Mouse (Mus musculus) spleen, adult 18-20 months (tissue): ENCODE measurements around the gene Coro7.

ENCODE experiments used
- DNase-seq, 2 experiments: peaks; one replicate each; pipeline ENCODE4 v3.0.0; 2022; ENCODE audit warnings: mixed read lengths in 2 of 2

Gene Coro7

DNA sequence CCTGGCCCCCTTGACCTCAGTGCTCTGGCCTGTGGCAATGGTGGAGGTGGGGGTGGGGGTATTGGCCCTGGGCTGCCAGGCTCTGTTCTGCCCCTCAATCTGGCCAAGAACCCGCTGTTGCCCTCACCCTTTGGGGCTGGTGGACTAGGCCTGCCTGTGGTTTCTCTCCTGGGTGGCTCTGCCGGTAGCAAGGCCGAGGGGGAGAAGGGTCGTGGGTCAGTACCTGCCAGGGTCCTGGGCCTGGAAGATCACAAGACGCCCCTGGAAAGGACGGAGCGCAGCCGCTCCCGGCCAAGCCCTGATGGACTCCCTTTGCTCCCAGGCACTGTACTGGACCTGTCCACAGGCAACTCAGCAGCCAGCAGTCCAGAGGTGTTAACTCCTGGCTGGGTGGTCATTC lies 65.8 kb downstream of the Coro7 start:
- DNase-seq: no peak

DNA sequence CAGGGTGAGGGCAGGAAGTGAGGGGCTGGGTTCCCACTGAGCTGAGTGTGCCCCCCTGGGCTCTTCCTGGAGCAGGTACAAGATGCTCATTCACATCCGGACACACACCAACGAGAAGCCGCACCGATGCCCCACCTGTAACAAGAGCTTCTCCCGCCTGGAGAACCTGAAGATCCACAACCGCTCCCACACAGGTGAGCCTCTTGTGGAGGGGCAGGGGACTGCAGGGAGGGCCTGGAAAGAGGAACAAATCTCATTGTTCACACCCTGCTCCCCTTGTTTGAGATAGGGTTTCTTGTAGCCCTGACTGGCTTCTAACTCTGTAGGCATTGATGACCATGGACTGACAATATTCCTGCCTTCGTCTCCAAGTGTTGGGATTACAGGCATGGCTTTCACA lies 67.9 kb downstream of the Coro7 start:
- DNase-seq: no peak

DNA sequence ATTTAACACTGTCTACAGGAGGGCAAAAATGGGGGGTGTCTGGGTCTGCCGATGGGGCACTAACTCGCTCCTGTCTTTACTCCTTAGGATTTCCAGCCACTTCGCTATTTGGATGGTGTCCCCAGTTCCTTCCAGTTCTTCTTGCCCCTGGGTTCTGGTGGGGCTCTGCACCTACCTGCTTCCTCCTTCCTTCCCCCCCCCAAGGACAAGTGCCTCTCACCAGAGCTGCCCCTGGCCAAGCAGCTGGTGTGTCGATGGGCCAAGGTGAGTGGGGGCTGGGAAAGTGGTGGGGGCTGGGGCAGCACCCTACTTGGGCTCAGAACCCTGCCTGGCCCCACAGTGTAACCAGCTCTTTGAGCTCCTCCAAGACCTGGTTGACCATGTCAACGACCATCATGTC lies 68.4 kb downstream of the Coro7 start:
- DNase-seq: no peak

DNA sequence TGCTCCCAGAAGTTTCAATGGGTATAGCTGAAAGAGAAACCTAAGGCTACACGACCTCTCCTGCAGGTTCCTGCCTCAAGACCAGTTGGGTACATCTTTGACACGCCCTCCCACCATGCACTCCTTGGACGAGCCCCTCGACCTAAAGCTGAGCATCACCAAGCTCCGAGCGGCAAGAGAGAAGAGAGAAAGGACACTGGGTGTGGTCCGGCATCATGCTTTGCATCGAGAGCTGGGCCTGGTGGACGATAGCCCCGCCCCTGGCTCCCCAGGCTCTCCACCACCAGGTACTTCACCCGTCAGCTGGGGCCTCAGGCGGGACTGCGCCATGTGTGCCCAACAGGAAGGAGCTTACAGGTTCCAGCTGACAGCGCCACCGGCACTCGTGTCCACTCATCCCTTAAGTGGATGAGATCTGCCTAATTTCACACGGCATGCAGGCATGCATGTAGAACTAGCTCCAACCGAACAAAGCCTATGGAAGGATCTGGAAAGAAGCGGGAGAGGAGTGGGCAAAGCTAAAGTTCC lies 71.0 kb downstream of the Coro7 start:
- DNase-seq: no peak

DNA sequence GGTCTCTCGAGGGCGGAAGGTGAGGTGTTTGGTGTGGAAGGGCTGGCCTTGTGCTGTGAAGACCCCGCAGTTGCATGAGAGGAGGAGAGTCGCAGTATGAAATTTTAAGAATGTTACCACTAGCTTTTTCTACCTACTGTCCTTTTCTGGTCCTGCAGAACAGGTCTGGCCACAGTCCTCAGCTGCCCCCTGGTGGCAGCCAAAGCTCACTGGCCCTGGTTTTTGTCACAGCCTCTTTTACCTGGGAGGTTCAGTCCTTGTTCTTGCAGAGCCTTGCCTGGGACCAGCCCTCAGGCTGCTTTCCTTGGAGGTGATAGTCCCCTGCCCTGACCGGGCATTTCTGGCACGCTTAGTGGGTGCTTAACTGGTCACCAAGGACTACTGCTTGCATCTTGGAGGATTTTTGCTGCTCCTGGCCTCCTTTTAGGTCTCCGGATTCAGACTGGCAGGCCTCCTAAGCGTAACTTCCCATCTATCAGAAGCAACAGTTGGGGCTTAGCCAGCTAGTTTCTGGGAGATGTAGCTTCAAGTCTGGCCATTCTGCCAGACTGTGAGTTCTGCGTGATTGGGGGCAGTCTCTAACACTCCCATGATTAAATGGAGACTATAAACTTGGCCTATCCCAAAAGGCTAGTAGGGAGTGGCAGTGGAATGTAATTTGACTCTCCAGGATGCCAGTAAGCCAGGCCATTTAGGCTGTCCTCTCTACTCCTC lies 71.6 kb downstream of the Coro7 start:
- DNase-seq: peak; percentile 68 to 80

DNA sequence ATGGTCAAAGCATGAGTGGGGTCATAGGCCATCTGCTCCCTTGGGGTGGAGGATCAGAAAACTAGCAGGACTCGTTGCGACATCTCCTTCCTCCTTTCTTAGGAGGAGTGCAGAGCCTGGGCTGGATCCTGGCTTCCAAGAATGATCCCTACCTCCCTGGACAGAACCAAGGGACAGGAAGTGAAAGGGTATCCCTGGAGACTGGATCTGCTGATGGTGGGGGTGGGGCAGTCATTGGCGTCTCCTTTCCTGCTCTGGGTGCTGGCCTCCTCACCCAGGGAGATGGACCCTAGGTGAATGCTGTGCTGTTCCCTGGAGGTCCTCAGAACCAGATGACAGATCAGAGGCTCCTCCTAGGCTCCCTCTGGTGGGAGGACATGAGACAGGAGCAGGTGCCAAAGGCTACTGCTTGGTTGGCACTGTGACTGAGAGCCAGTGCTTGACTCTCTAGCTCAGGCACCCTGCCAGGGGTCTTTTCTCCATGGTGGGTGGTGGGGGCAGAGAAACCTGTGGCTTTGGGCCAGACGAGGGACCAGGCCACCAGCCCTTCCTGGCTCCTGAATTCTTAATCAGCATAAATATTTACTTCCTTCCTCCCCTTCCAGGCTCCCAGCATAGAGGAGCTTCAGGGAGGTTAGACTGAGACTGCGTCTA lies 73.0 kb downstream of the Coro7 start:
- no peak for DNase-seq

DNA sequence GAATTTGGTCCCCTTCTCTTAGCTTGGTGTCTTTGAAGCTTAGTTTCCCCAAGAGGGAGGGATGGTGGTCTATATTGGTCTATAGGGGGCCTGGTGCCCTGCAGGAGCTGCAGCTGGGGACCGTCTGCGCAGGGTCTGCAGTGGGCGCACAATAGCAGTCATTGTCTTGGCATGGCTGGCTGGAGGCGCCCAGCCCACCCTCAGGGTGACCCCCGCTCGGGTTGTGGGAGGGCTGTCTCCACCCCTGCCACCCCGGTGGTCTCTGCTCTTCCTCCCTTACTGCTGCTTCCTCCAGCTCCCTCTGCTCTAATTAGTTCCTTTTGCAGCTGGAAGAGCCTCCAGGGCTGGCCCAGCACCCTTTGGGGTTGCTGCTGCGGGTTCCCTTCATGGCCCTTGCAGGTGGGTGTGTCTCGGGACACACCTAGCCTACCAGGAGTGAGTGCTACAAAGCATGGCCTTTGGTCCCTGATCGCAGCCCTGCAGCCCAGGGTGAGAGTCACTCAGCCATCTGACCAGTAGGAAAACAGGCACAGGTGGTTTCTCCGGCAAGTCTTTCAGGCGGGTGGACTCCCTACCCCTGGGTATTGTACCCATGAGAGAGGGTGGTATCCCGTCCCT lies 74.0 kb downstream of the Coro7 start:
- no peak for DNase-seq

DNA sequence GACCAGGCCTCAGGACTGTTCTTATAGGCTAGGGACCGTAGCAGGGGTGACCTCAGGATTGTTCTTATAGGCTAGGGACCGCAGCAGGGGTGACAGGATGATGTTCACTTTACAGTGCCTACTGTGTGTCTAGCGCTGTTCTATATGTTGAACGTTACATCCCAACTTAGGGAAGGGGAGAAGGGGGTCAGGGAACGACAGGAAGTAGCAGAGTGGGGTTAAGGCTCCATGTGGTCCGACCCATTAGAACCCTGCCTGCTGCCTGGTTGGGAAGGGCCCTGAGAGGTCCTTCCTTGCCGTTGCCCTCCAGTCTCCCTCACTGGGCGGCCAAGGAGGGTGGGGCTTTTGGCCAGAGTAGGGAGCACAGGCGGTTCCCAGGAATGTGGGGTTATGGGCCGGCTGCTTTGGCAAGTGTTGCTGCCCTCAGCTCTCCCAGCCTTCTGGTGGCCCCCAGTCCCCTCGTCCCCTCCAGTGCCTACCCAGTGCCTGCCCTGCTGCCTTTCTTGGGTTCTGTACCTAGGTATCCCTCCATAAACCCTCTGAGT lies 75.2 kb downstream of the Coro7 start:
- DNase-seq: no peak

DNA sequence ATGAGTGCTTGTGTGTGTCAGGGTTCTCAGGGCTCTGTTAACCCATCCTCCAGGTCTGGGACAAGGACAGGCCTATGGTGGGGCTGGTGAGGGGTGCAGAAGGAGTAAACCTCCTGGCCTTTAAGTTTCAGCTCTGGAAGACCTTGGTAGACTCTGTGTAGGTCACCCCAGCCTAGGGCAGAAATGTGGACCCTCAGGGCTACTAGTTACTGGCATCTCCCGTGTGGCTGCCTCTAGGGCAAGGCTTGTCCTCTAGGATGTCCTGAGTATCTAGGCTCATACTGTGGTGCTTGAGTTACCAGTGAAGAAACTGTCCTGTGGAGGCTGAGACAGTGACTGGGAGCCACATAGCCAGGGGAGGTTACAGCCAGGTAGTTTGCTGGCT lies 76.1 kb downstream of the Coro7 start:
- no peak for DNase-seq

DNA sequence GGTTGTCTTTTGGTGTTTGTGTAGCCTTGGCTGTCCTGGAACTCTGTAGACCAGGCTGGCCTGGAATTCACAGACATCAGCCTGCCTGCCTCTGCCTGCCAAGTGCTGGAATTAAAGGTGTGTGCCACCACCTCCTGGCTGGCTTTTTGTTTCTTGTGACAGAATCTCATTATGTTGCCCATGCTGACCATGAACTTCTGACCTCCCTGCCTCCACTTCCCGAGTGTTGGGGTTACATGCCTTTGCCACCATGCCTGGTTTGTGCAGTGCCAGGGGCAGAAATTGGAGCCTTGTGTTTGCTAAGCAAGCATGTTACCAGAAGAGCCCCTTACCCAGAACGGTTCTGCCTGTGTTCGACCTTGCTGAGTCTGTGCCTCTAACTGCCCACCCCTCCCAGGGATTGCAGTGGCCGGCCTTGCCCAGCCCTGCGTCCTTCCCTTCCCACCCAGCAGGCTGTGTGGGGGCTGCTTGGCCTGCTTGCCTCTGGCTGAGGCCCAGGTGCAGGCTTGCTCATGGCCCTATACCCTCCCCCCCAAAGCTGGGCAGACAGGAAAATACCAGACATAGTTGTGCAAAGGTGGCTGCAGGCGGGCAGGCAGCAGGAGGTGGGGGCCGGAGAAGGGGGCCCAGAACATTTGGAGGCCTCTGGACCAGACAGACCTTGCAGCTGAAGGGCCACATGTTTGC lies 76.7 kb downstream of the Coro7 start:
- DNase-seq: no peak

DNA sequence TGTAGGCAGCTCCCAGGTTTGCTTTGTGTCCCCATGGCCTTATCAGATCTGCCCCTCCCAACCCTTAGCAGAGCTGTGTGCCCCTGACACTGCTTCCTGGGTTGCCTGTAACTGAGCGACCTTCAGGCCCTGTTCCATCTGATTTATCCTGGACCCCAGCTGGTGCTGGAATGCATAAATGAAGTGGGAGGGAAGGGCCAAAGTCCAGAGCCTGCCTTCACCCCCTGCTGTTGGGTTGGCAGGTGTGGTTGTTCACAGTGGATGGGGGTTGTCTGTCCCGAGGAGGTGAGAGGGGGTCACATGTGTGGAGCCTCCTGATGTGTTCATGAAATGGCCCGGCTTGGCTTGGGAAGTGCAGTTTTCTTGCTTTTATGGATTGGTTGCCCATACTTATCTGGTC lies 77.4 kb downstream of the Coro7 start:
- no peak for DNase-seq

DNA sequence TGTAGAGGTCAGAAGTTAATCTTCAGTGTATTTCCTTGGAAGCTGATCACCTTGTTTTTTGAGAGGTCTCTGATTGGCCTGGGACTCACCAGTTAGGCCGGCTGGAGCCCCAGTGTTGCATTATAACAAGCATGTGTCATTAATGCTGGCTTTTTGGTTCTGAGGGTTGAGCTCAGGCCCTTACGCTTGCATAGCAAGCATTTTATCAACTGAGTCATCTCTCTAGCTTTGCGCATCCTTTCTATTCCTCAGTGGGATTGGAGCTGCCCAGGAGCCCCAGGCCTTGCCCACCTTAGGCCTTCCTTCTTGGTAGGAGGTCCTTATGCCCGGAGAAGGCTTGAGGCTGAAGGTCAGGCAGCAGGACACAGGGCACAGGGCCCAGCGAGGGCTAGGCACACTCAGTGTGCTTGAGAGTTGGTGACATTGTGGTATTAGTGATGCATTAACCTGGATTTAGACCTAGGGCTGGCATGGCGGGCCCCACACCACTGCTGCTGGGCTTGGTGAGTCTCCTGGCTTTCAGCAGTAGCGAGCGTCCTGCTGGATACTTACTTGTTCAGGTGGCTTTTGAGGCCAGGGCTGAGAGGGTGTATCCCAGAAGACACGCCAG lies 78.8 kb downstream of the Coro7 start:
- no peak for DNase-seq

DNA sequence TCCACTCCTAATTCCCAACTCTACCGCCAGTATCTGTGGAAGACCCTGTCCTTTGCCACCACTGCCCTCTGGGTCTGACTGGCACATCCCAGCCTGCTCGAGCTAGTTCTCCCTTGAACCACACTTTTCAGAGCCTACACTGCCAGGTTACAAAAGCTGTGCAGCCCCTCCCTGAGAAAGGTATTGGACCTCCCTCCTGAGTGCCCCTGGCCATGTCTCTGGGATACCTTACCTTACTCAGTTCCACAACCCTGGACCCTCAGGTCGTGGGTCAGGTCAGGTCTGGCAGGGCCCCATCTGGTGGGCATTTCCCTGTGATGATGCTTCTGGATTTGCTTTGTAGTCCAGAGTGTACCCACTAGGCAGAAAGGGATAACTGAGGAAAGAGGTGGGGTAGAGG lies 80.0 kb downstream of the Coro7 start:
- DNase-seq: no peak

DNA sequence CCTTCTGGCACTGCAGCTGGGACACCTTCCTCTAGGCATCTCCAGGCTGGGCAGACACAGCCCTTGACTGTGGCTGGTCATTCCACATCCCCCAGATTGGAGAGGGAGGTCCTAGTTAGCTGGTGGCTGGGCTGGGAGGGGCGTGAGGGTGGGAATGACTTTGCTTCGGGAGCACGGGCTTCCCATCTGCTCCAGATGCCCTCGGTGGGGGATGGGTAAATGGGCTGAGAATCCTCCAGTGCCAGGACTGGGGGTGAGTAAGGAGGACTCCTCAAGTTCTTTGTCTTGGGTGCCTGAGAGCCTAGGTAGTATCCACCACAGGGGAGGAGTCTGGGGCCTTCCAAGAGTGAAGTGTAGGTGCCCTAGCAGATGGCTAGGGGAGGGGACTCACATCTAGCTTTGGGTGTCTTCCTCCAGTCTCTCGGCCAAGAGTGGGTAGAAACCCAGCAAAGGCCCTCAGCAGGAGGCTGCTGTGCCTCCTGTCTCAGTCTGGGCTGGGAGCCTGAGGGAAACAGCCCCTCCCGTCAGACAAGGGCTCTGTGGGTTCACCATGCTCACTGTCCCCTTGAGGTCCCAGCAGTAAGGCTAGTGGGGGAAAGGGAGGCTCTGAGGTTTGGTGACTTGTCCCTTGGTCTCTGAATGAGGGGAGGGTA lies 80.6 kb downstream of the Coro7 start:
- DNase-seq: no peak

DNA sequence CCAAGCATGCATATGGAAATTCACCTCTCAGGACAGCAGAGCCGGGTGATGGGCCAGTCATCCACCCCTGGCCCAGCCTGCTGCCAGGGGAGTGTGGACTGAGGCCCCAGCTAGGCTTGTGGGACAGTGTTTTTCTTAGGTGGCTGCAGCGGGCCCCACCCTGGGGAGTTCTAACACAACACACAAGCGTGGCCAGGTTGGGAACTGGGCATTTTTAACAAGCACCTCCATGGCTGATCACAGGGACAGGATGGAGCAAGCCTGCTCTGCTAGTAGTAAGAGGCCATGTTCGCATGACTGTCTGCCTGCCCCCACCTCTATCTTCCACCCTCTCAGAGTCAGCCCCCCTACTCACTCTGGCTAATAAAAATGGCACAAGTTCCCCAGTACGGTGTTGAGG lies 81.5 kb downstream of the Coro7 start:
- DNase-seq: no peak

DNA sequence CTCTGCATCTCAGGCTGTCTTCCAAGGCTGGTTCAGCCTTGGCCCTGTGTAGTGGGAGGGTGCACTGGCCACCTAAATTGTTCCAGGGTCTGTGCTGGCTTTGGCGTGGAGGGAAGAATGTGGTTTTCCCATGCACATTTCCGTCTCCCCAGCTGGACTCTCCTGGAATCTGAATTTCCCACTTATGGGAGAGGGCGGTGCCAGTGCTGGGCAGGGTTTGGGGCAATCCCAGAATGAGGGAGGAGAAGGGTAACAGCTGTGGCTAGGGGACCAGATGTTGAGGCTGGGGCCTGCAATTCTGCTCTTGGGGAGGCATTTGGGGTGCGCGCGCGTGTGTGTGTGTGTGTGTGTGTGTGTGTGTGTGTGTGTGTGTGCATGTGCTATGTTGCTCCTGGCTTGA lies 82.3 kb downstream of the Coro7 start:
- no peak for DNase-seq

DNA sequence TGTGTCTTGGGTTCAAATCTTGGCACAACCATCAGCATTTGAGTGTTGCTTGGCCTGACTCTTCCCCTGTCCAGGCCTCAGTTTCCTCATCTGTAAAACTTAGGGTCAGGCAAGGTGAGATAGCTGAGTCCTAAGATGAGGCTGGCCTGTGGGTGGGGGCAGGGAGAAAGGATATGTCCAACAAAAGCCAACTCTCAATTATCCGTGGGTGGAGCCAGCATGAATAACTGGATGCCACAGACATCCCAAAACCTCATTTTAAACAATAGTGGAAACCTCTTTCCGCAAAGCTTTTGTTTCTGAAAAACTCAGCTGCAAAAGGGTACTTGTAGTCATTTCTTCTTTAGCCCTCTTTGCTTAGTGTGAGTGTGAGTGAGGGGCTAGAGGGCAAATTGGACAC lies 82.7 kb downstream of the Coro7 start:
- no peak for DNase-seq

DNA sequence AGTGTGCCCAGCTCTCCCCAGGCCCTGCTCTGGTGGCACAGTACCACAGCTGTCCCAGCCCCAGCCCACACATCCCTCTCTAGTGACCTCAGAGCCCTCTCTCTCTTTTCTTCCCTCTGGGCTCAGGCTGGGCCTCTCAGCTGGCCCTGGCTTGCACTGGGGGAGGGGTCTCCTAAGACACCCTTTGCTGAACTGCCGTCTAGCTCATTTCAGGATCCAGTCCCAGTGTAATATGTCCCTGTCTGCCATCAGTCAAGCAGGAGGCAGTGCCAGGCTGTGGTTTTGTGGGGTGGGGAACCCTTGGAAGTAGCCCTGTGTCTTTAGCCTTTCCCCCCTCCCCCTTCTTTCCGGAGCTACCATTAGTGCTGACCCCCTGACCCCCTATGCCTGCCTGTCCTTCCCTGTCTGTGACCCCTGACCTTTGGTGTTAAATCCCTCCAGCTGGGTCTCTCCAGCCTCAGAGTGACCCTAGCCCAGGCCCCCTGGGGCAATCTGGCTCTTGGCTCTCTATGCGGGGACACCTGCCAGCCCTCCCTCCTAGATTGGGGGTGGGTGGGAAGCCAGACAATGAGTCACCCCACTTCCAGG lies 83.3 kb downstream of the Coro7 start:
- no peak for DNase-seq

DNA sequence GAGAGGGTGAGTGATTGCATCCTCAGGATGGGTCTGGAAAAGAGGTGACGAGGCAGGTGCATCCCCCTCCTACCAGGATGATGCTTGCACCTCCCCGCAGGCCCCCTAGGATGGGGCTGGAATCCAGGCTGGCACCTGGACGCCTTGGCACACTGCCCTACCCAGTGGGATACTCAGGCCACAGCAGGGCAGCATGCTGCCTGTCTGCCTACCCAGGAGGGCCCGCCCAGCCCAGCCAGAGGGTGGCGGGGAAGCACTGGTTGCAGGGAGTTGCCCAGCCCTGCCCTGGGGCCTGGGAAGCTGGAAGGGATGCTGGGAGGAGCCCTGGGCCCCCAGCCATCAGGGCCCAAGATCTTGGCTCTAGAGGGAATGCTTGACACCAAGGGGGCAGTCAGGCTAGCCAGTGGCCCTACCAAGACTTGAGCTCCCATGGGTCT lies 84.0 kb downstream of the Coro7 start:
- DNase-seq: no peak

DNA sequence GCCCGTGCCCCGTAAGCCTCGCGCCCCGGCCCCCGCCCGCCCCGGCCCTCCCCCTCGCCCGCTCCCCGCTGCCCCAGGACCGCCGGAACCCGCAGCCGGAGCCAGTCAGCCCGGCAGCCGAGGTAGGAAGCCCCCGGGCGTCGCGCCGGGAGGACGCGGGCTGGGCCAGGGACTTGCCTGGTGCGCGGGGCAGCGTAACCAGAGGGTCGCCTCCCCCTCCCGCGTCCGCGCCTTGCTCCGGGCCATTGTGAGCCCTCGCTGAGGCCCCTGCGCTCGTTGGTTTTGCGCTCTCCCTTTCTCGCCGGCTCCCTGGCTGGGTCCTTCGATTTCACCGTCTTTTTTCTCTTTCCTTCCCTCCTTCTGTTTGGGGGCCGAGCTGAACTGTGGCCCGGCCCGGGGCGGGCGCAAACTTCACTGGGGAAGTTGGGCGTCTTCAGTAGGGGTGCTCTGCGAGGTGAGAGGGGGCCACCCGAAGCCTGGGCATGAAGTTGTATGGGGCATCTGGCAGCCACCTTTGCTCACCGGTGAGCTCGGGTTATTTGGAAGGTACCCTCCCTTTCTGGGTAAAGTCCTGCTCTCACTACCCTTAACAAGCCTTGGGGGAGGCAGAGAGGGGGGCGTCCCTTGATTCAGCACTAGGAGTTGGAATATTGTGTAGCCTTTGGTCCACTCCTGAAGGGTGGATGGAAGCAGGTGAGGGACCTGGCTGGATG lies 84.6 kb downstream of the Coro7 start:
- peak in 1 of 2 experiments; percentile 19 for DNase-seq
